Mouse (Mus musculus) embryonic fibroblast, embryonic 13.5 days (primary cell): ENCODE results near the gene Crybb1. TPM values are rescaled to one million over a fixed set of nuclear protein-coding genes. Genes with fewer than 3 reads are reported as not detected.

Experiments used
- H3K27ac ChIP-seq: 2 replicates; pipeline ENCODE4 v1.5.1; 2012; ENCODE audit warnings: low read length, control low read depth, inconsistent platforms; ENCODE audit not compliant: insufficient read depth
- H3K4me1 ChIP-seq: 2 replicates; pipeline ENCODE4 v1.6.1; 2011; ENCODE audit warnings: low read length; ENCODE audit not compliant: control insufficient read depth, insufficient read depth
- H3K4me3 ChIP-seq: 2 replicates; pipeline ENCODE4 v1.5.1; 2011; ENCODE audit warnings: mild to moderate bottlenecking, control low read depth, low read length; ENCODE audit not compliant: insufficient read depth
- CTCF ChIP-seq: IDR thresholded peaks from 2 replicates; pipeline ENCODE4 v1.5.1; 2011; ENCODE audit warnings: mild to moderate bottlenecking, control low read depth, low read length, moderate library complexity, borderline replicate concordance; ENCODE audit not compliant: insufficient read depth
- POLR2A ChIP-seq: IDR thresholded peaks from 2 replicates; pipeline ENCODE4 v1.6.1; 2011; ENCODE audit warnings: low read depth, mild to moderate bottlenecking, control low read depth, low read length, moderate library complexity
- polyA plus RNA-seq: library from polyadenylated mRNA; stranded (reverse); fragments of >200 nt; gene quantifications from 2 replicates; pipeline ENCODE4 v1.2.4, GENCODE M21; 2011; ENCODE audit warnings: low read depth; ENCODE audit not compliant: missing spikeins, insufficient read length

The Crybb1 gene
- polyA plus RNA-seq, result not detected in 2 replicates

GRCm38 (mm10) chr5:112255426-112255825 is at the start of gene Crybb1:
TSS of gene Crybb1 (plus strand) at chr5:112255815.
- Histone ChIP-seq H3K27ac (no peak within 1 kb of the TSS), H3K4me3 (no peak within 1 kb of the TSS), H3K4me1 (no peaks in the 10 kb centered on the region)
- TF ChIP-seq CTCF (no peak), POLR2A (no peak)

- TF ChIP-seq POLR2A (no peak), CTCF (no peak)
- no peak overlapping the region for H3K27ac ChIP-seq
- no peaks in the 10 kb centered on the region for H3K4me1 ChIP-seq
- H3K4me3 ChIP-seq, result no peak overlapping the region
Observed at GRCm38 (mm10) chr5:112206543-112207255, 48.9 kb upstream of the Crybb1 start.

GRCm38 (mm10) chr5:112208321-112208720 is 47.3 kb upstream of the Crybb1 start:
- no peak overlapping the region for H3K27ac ChIP-seq
- H3K4me3 ChIP-seq, result no peak overlapping the region
- TF ChIP-seq CTCF (no peak), POLR2A (no peak)
- no peaks in the 10 kb centered on the region for H3K4me1 ChIP-seq

GRCm38 (mm10) chr5:112210104-112210503 is 45.5 kb upstream of the Crybb1 start:
- no peak for TF ChIP-seq POLR2A
- peak; percentile 94 for TF ChIP-seq CTCF
- Histone ChIP-seq H3K4me3 (no peak overlapping the region), H3K4me1 (no peaks in the 10 kb centered on the region), H3K27ac (no peak overlapping the region)

GRCm38 (mm10) chr5:112211911-112212310 is 43.7 kb upstream of the Crybb1 start:
- TF ChIP-seq POLR2A (no peak), CTCF (no peak)

GRCm38 (mm10) chr5:112212711-112213264 is 42.8 kb upstream of the Crybb1 start:
- no peak for TF ChIP-seq POLR2A
- TF ChIP-seq CTCF, result no peak
- Histone ChIP-seq H3K4me1 (no peaks in the 10 kb centered on the region), H3K4me3 (no peak overlapping the region), H3K27ac (no peak overlapping the region)

More at GRCm38 (mm10) chr5:112211911-112212310, 43.7 kb upstream of the Crybb1 start:
- Histone ChIP-seq H3K4me1 (no peaks in the 10 kb centered on the region), H3K4me3 (no peak overlapping the region), H3K27ac (no peak overlapping the region)

GRCm38 (mm10) chr5:112213331-112214240 is 42.0 kb upstream of the Crybb1 start:
- H3K4me1 ChIP-seq, result no peaks in the 10 kb centered on the region
- H3K27ac ChIP-seq, result no peak overlapping the region
- no peak overlapping the region for H3K4me3 ChIP-seq
- TF ChIP-seq CTCF (no peak), POLR2A (no peak)

GRCm38 (mm10) chr5:112214419-112214818 is 41.2 kb upstream of the Crybb1 start:
- no peak overlapping the region for H3K4me3 ChIP-seq
- TF ChIP-seq POLR2A, result no peak
- peak; percentile 71; the same call in 1 of the 2 replicates for TF ChIP-seq CTCF
- no peak overlapping the region for H3K27ac ChIP-seq
- H3K4me1 ChIP-seq, result no peaks in the 10 kb centered on the region

- H3K4me1 ChIP-seq, result no peaks in the 10 kb centered on the region
- no peak overlapping the region for H3K4me3 ChIP-seq
- no peak for TF ChIP-seq CTCF
- no peak for TF ChIP-seq POLR2A
- no peak overlapping the region for H3K27ac ChIP-seq
Observed at GRCm38 (mm10) chr5:112215291-112215751, 40.3 kb upstream of the Crybb1 start.
